12 mouse cellular contexts compared by ENCODE assay signal in the genomic region with DNA sequence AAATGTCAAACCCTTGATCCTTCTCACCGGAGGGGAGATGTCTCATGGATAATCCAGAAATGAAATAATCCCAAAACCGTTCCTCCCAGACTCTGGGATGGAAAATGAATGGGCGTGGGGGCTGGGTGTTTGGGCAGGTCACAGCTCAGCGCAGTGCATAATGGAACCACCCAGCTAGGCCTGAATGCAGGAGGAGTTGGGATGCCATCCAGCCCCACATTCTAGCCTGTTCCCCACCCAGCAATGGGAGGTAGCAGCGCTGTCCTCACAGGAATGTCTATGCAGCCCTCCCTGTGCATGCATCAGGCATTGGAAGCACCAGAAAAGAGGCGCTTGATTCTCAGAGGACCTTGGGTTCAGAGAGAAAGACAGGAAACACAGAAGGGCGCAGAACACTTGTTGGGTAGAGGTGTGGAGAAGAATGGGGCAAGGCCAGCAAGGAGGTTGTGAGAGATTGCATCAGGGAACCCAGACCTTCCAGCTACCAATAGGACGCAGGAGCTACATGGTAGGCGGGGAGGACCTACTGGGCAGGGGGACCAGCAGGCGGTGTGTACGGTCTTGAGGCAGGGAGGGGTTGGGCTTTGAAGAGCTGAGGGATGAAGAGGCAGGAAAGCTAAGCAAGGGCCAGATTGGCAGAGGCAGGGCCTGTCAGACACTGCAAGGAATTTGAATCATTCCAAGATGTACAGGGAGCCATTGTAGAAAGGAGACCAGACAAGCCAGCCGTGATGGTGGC. TPM values are rescaled to one million over a fixed set of nuclear protein-coding genes. Genes with fewer than 3 reads are reported as not detected.
A peak's percentile ranks its signal among the peaks of the same experiment; 100 is the strongest.
DNase-seq lines count a peak whose midpoint lies in the region; ATAC-seq lines count a peak whose summit lies in the region.
"Had no signal": no experiment of that assay in that cellular context is flagged by ENCODE, and none has a peak within 500 bp of the region (broad histone marks: within the 10 kb centered on the region; RNA-seq: fewer than 3 reads in every experiment).

No protein-coding gene starts in this region.

- H3K9me3 ChIP-seq in lung, embryonic 16.5 days (ENCODE audit: control insufficient read depth, low read length): no peaks in the 10 kb centered on the region
- H3K9me3 ChIP-seq in midbrain, embryonic 15.5 days: no peaks in the 10 kb centered on the region
- H3K9me3 ChIP-seq: limb, embryonic 15.5 days had no signal

- H3K4me3 ChIP-seq in lung, embryonic 16.5 days (ENCODE audit: low read length): no peak overlapping the region
- H3K4me3 ChIP-seq in midbrain, embryonic 15.5 days: no peak overlapping the region
- H3K4me3 ChIP-seq: limb, embryonic 15.5 days had no signal

- peak; percentile 95 for DNase-seq in heart, adult 11 months
- DNase-seq in heart, postnatal 4 days: no peak
- DNase-seq in lung, postnatal 4 days: no peak
- DNase-seq in brain, adult 2 months (ENCODE audit: low read depth, low spot score): peak; percentile 37
- no peak for DNase-seq in ovary, postnatal 14 days (ENCODE audit: low spot score)
- DNase-seq: right cerebral cortex, postnatal 25 days had no signal

- H3K4me1 ChIP-seq in lung, embryonic 16.5 days (replicated peaks; ENCODE audit: control insufficient read depth, insufficient read depth, low read length): peaks cover 6% of the 10 kb centered on the region
- H3K4me1 ChIP-seq in midbrain, embryonic 15.5 days: peaks cover 31% of the 10 kb centered on the region

- no peak overlapping the region for H3K4me2 ChIP-seq in lung, embryonic 16.5 days (ENCODE audit: low read depth, low read length)
- H3K4me2 ChIP-seq in midbrain, embryonic 15.5 days: no peak overlapping the region
- H3K4me2 ChIP-seq: limb, embryonic 15.5 days had no signal

- H3K36me3 ChIP-seq in lung, embryonic 16.5 days (ENCODE audit: control insufficient read depth, insufficient read depth, low read length): peaks cover 47% of the 10 kb centered on the region
- peaks cover 24% of the 10 kb centered on the region for H3K36me3 ChIP-seq in midbrain, embryonic 15.5 days (replicated peaks)

- 73% methylated on average over 12 of the region's 12 CpGs for WGBS in lung, embryonic 16.5 days
- WGBS in midbrain, embryonic 15.5 days: 63% methylated on average over 12 of the region's 12 CpGs

- H3K27me3 ChIP-seq in lung, embryonic 16.5 days (ENCODE audit: control insufficient read depth, insufficient read depth, low read depth, low read length): no peaks in the 10 kb centered on the region
- H3K27me3 ChIP-seq in midbrain, embryonic 15.5 days (replicated peaks): no peaks in the 10 kb centered on the region
- H3K27me3 ChIP-seq: CH12.LX; limb, embryonic 15.5 days had no signal

- H3K27ac ChIP-seq in lung, embryonic 16.5 days (ENCODE audit: low read length): no peak overlapping the region
- peak overlapping the region; percentile 65 for H3K27ac ChIP-seq in midbrain, embryonic 15.5 days

- peak; percentile 19; the same call in 1 of the 2 replicates for ATAC-seq in lung, embryonic 16.5 days (ENCODE audit: low read depth)
- no peak for ATAC-seq in midbrain, embryonic 15.5 days (replicated peaks)
- no peak for ATAC-seq in megakaryocyte-erythroid progenitor cell, adult 5-6 weeks (replicated peaks; ENCODE audit: low FRiP score, low TSS enrichment, poor library complexity, severe bottlenecking)
- ATAC-seq: activated CD4-positive, CD25-positive, alpha-beta regulatory T cell, adult 4 months had no signal

- no peak overlapping the region for H3K9ac ChIP-seq in lung, embryonic 16.5 days (ENCODE audit: low read length)
- H3K9ac ChIP-seq in midbrain, embryonic 15.5 days: no peak overlapping the region
- H3K9ac ChIP-seq: limb, embryonic 15.5 days had no signal

RNA-seq across cellular contexts. Expression of a gene that starts 57.5 kb away (rescaled TPM):
- total RNA-seq in heart, postnatal 4 days (2021): 10 to 100 TPM; 41.1 to 48.7 TPM
- polyA plus RNA-seq in lung, embryonic 16.5 days (2015; fragmentation: Nextera tagmentation; extraction: Ambion mirVana): 8.0 and 8.2 TPM in 2 replicates
- 13.5 and 14.4 TPM in 2 replicates for polyA plus RNA-seq in midbrain, embryonic 15.5 days (2015; fragmentation: Nextera tagmentation; extraction: Ambion mirVana)
- total RNA-seq in megakaryocyte-erythroid progenitor cell, adult 5-6 weeks (2014; fragmentation: Nextera tagmentation): 4.8 and 7.0 TPM in 2 replicates
- 0.33 and 0.72 TPM in 2 replicates for total RNA-seq in megakaryocyte-erythroid progenitor cell, adult 5-6 weeks (2017)

Comparison
In these comparisons a context has a peak if more than half of its experiments do, and no peak if none do; other contexts are left out.
1. DNase-seq: peak in heart, adult 11 months (single experiment) and brain, adult 2 months (single experiment); none in heart, postnatal 4 days (single experiment), lung, postnatal 4 days (0 of 2) and ovary, postnatal 14 days (single experiment).
2. RNA of a gene that starts 57.5 kb away (total RNA-seq): 41.1 to 48.7 TPM in heart, postnatal 4 days; 0.33 to 7.0 TPM in megakaryocyte-erythroid progenitor cell, adult 5-6 weeks; every median in the first group is over 4 times any median in the second.